Mouse (Mus musculus) limb, embryonic 12.5 days (tissue): ENCODE measurements around the gene Pink1. TPM values are rescaled to one million over a fixed set of nuclear protein-coding genes. Genes with fewer than 3 reads are reported as not detected.
"Not testable (repeated sequence)": the region's sequence is repeated elsewhere in the genome, so short reads cannot be mapped to it uniquely, and the experiment has no call there.

Source experiments
- ATAC-seq: fragments of 200-750 bp; cut with Nextera tagmentation; 2 replicates; pipeline ENCODE4 v1.8.0; 2017; ENCODE audit warnings: low read depth, moderate TSS enrichment; ENCODE audit not compliant: insufficient number of reproducible peaks, insufficient read depth, low FRiP score, low TSS enrichment
- H3K27ac ChIP-seq: fragments of 300-500 bp; sonication (generic); 2 replicates; pipeline ENCODE4 v1.5.1; 2016; ENCODE audit warnings: mild to moderate bottlenecking, moderate library complexity
- H3K27me3 ChIP-seq: fragments of 300-500 bp; sonication (generic); 2 replicates; pipeline ENCODE4 v1.6.1; 2016; ENCODE audit warnings: mild to moderate bottlenecking, moderate library complexity
- H3K36me3 ChIP-seq: fragments of 300-500 bp; sonication (generic); 2 replicates; pipeline ENCODE4 v1.6.1; 2016; ENCODE audit warnings: mild to moderate bottlenecking, moderate library complexity
- H3K4me1 ChIP-seq: fragments of 300-500 bp; sonication (generic); replicated peaks from 2 replicates; pipeline ENCODE4 v1.6.1; 2016
- H3K4me2 ChIP-seq: fragments of 300-500 bp; sonication (generic); 2 replicates; pipeline ENCODE4 v1.6.1; 2016; ENCODE audit warnings: mild to moderate bottlenecking, moderate library complexity
- H3K4me3 ChIP-seq: fragments of 300-500 bp; sonication (generic); replicated peaks from 2 replicates; pipeline ENCODE4 v1.5.1; 2016; ENCODE audit warnings: mild to moderate bottlenecking
- H3K9ac ChIP-seq: fragments of 300-500 bp; sonication (generic); replicated peaks from 2 replicates; pipeline ENCODE4 v1.6.1; 2016; ENCODE audit warnings: mild to moderate bottlenecking, moderate library complexity
- H3K9me3 ChIP-seq: fragments of 300-500 bp; sonication (generic); 2 replicates; pipeline ENCODE4 v1.6.1; 2016; ENCODE audit warnings: mild to moderate bottlenecking, moderate library complexity
- WGBS: fragments of 180-500 bp; shearing (Covaris S2); methylation state at CpG from one replicate; pipeline ENCODE4 v1.1.7; 2016; 5-methylcytosine and 5-hydroxymethylcytosine counted together
- polyA plus RNA-seq: library from polyadenylated mRNA; unstranded; fragments of >200 nt; fragmentation: Nextera tagmentation; extraction: Ambion mirVana; gene quantifications from 2 replicates; pipeline ENCODE4 v1.2.1, GENCODE M21; 2016

Gene Pink1
- polyA plus RNA-seq, 1 experiment from 2014 or later: 57.4 TPM

- WGBS: 70% methylated on average over 7 of the region's 7 CpGs
- H3K36me3 ChIP-seq: no peaks in the 10 kb centered on the region
- ATAC-seq: no peak
These were observed 15.9 kb upstream of the Pink1 start for GRCm38 (mm10) chr4:138342048-138342447.

GRCm38 (mm10) chr4:138341393-138341792 is 15.3 kb upstream of the Pink1 start:
- Histone ChIP-seq H3K4me2 (no peak overlapping the region), H3K27ac (no peak overlapping the region), H3K4me3 (no peak overlapping the region), H3K9ac (no peak overlapping the region), H3K27me3 (no peaks in the 10 kb centered on the region; the same call in 1 of the 2 replicates), H3K36me3 (no peaks in the 10 kb centered on the region), H3K9me3 (no peaks in the 10 kb centered on the region), H3K4me1 (0 out of 2 replicates have a peak, but pooled peaks cover 3% of the 10 kb centered on the region)
- WGBS: 56% methylated on average over 8 of the region's 8 CpGs
- ATAC-seq: no peak

More at GRCm38 (mm10) chr4:138342048-138342447, 15.9 kb upstream of the Pink1 start:
- H3K9me3 ChIP-seq: no peaks in the 10 kb centered on the region
- no peak overlapping the region for H3K27ac ChIP-seq
- H3K27me3 ChIP-seq: no peaks in the 10 kb centered on the region; the same call in 1 of the 2 replicates
- H3K9ac ChIP-seq: no peak overlapping the region
- H3K4me2 ChIP-seq: no peak overlapping the region
- no peak overlapping the region for H3K4me3 ChIP-seq
- H3K4me1 ChIP-seq: 0 out of 2 replicates have a peak, but pooled peaks cover 3% of the 10 kb centered on the region

DNA sequence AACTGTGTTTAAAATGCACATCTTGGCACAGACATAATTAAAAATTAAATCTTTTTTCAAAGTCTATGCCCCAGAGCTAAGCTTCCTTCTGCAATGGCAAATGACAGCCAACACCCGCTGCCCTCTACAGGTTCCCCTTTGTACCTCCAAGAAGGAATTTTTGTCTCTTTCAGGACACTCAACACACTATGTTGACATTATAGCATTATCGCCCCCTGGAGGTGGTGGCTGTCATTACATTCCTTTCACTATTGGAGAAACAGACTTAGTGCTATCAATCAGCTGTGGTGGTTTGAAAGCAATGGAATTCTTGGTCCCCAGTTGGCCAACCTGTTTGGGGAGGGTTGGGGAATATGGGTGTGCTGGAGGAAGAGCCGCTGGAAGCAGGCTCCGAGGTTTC is 13.9 kb upstream of the Pink1 start:
- no peak for ATAC-seq
- H3K4me2 ChIP-seq: no peak overlapping the region
- no peaks in the 10 kb centered on the region for H3K9me3 ChIP-seq

DNA sequence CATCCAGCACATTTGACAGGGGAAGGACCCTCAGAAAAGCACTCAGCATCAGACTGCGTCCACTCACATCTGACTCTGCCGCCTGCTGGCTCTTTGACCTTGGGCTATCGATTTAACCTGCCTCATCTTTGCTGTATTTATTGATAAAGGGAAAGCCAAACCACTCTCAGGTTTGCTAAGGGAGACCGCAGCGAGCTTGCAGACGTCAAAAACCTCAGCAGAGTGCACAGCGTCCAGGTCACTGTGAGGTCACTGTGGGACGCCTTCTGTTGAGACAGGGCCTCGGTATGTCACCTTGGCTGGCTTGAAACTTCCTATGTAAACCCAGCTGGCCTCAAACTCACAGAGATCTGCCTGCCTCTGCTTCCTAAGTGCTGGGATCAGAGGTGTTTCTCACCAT is 11.2 kb upstream of the Pink1 start:
- no peaks in the 10 kb centered on the region for H3K4me1 ChIP-seq
- no peaks in the 10 kb centered on the region for H3K9me3 ChIP-seq
- H3K4me2 ChIP-seq: no peak overlapping the region
- ATAC-seq: no peak
- no peak overlapping the region for H3K4me3 ChIP-seq
- WGBS: 79% methylated on average over 9 of the region's 9 CpGs
- H3K27ac ChIP-seq: no peak overlapping the region
- H3K27me3 ChIP-seq: peaks cover 7% of the 10 kb centered on the region
- no peaks in the 10 kb centered on the region for H3K36me3 ChIP-seq
- H3K9ac ChIP-seq: no peak overlapping the region

More for the DNA sequence above, 13.9 kb upstream of the Pink1 start:
- 0 out of 2 replicates have a peak, but pooled peaks cover 3% of the 10 kb centered on the region for H3K4me1 ChIP-seq
- no peak overlapping the region for H3K27ac ChIP-seq
- WGBS: 26% methylated on average over 4 of the region's 4 CpGs
- H3K27me3 ChIP-seq: no peaks in the 10 kb centered on the region; the same call in 1 of the 2 replicates
- no peak overlapping the region for H3K9ac ChIP-seq
- no peaks in the 10 kb centered on the region for H3K36me3 ChIP-seq
- H3K4me3 ChIP-seq: no peak overlapping the region

GRCm38 (mm10) chr4:138336876-138337275 is 10.8 kb upstream of the Pink1 start:
- Histone ChIP-seq H3K27me3 (peaks cover 10% of the 10 kb centered on the region), H3K9ac (no peak overlapping the region), H3K9me3 (no peaks in the 10 kb centered on the region), H3K27ac (no peak overlapping the region), H3K4me2 (no peak overlapping the region), H3K36me3 (no peaks in the 10 kb centered on the region), H3K4me1 (no peaks in the 10 kb centered on the region), H3K4me3 (no peak overlapping the region)
- ATAC-seq: no peak
- 78% methylated on average over 5 of the region's 5 CpGs for WGBS

GRCm38 (mm10) chr4:138335648-138336047 is 9.5 kb upstream of the Pink1 start:
- WGBS: 88% methylated on average over 6 of the region's 6 CpGs
- H3K4me2 ChIP-seq: no peak overlapping the region
- H3K4me1 ChIP-seq: no peaks in the 10 kb centered on the region
- H3K9ac ChIP-seq: no peak overlapping the region
- no peak for ATAC-seq
- no peaks in the 10 kb centered on the region for H3K36me3 ChIP-seq
- H3K27me3 ChIP-seq: peaks cover 11% of the 10 kb centered on the region
- H3K27ac ChIP-seq: no peak overlapping the region
- H3K9me3 ChIP-seq: no peaks in the 10 kb centered on the region
- H3K4me3 ChIP-seq: no peak overlapping the region

GRCm38 (mm10) chr4:138335036-138335435 is 8.9 kb upstream of the Pink1 start:
- Histone ChIP-seq H3K4me1 (no peaks in the 10 kb centered on the region), H3K27ac (no peak overlapping the region), H3K4me2 (no peak overlapping the region), H3K4me3 (no peak overlapping the region), H3K27me3 (peaks cover 17% of the 10 kb centered on the region), H3K36me3 (no peaks in the 10 kb centered on the region), H3K9ac (no peak overlapping the region), H3K9me3 (no peaks in the 10 kb centered on the region)
- no peak for ATAC-seq
- 86% methylated on average over 12 of the region's 12 CpGs for WGBS

DNA sequence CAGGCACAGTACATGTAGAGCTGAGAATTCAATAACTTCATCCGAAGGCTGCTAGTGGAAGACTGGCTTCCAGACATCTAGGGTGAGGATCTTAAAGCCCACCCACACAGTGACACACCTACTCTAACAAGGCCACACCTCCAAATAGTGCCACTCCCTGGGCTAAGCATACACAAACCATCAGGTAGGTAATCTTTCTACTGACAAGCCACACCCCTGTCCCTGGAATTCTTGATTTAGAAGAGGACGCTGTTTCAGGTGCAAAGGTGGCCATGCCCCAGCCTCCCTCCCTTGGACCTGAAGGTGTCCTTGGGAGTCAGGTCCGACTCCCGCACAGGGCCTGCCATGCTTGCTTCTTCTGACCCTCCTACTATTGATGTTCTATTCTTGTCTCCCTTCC is 7.0 kb upstream of the Pink1 start:
- Histone ChIP-seq H3K4me1 (no peaks in the 10 kb centered on the region), H3K27me3 (peaks cover 18% of the 10 kb centered on the region), H3K9ac (no peak overlapping the region), H3K27ac (no peak overlapping the region), H3K36me3 (no peaks in the 10 kb centered on the region), H3K9me3 (no peaks in the 10 kb centered on the region), H3K4me2 (no peak overlapping the region), H3K4me3 (no peak overlapping the region)
- WGBS: 81% methylated on average over 4 of the region's 4 CpGs
- no peak for ATAC-seq

DNA sequence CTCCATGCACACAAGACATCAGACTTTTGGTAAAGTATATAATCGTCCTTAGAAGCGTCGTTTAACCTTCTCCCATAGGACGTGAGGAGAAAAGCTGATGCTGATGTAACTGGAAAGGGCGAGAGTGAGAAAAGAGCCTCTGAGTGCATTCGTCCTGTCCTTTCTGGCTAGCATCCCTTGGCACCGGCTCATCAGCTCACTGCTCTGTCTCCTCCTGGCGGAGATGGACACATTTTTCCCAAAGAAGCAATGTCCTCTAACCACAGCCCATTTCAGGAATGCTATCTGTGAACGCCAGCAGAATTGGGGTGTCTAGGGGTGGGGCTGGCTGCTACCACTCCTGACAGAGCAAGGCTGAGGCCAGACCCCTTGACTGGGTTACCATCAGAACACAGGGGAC is 5.5 kb upstream of the Pink1 start:
- H3K4me3 ChIP-seq: no peak overlapping the region
- no peaks in the 10 kb centered on the region for H3K9me3 ChIP-seq
- WGBS: 85% methylated on average over 9 of the region's 9 CpGs
- H3K27me3 ChIP-seq: peaks cover 18% of the 10 kb centered on the region
- no peak overlapping the region for H3K9ac ChIP-seq
- no peak overlapping the region for H3K4me2 ChIP-seq
- ATAC-seq: no peak
- no peaks in the 10 kb centered on the region for H3K36me3 ChIP-seq
- no peak overlapping the region for H3K27ac ChIP-seq
- 0 out of 2 replicates have a peak, but pooled peaks cover under 1% of the 10 kb centered on the region for H3K4me1 ChIP-seq

DNA sequence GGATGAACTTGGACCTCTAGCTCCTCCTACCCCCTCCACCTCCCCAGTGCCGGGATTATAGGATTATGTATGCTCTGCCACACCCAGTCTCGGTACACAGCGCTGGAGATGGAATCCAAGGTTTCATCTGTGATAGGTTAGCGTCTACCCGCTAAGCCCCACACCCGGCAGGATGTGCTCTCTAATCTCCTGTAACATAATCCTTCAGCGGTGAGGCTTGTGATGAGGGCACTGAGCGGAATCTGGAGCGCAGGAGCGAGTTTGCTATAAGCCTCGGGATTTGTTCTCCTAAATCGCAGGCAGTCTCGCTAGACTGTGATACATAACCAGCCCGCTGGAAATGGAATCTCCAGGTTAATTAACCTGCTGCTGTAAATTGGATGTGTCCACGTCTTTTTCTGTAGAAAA is 4.2 kb upstream of the Pink1 start:
- H3K4me2 ChIP-seq: no peak overlapping the region
- H3K27me3 ChIP-seq: peaks cover 18% of the 10 kb centered on the region
- peaks cover 6% of the 10 kb centered on the region; the same call in 1 of the 2 replicates for H3K4me1 ChIP-seq
- no peaks in the 10 kb centered on the region for H3K9me3 ChIP-seq
- no peak overlapping the region for H3K27ac ChIP-seq
- ATAC-seq: no peak
- H3K36me3 ChIP-seq: no peaks in the 10 kb centered on the region
- H3K4me3 ChIP-seq: no peak overlapping the region
- no peak overlapping the region for H3K9ac ChIP-seq
- 20% methylated on average over 15 of the region's 15 CpGs for WGBS

GRCm38 (mm10) chr4:138327891-138328470 is 1.9 kb upstream of the Pink1 start:
- 73% methylated on average over 7 of the region's 7 CpGs for WGBS
- peak overlapping the region; percentile 66; the same call in 1 of the 2 replicates for H3K27ac ChIP-seq
- H3K36me3 ChIP-seq: no peaks in the 10 kb centered on the region
- peaks cover 6% of the 10 kb centered on the region; the same call in 1 of the 2 replicates for H3K4me1 ChIP-seq
- H3K9ac ChIP-seq: peak overlapping the region; percentile 37
- H3K4me3 ChIP-seq: peak overlapping the region; percentile 31
- no peak for ATAC-seq
- H3K27me3 ChIP-seq: peaks cover 17% of the 10 kb centered on the region
- H3K4me2 ChIP-seq: peak overlapping the region; percentile 55
- H3K9me3 ChIP-seq: no peaks in the 10 kb centered on the region

GRCm38 (mm10) chr4:138327155-138327554 is 1.0 kb upstream of the Pink1 start:
- H3K9ac ChIP-seq, H3K27ac ChIP-seq, H3K4me3 ChIP-seq, H3K4me2 ChIP-seq, H3K36me3 ChIP-seq, H3K9me3 ChIP-seq, ATAC-seq, H3K27me3 ChIP-seq, H3K4me1 ChIP-seq: not testable (repeated sequence)
- WGBS: 51% methylated on average over 9 of the region's 12 CpGs
